Mouse (Mus musculus) mesoderm, embryonic 11.5 days (tissue): ENCODE measurements around the gene Prss21.
"Not testable (repeated sequence)": the region's sequence is repeated elsewhere in the genome, so short reads cannot be mapped to it uniquely, and the experiment has no call there.

Source experiments
- DNase-seq: peaks from one replicate; pipeline ENCODE4 v3.0.0-alpha.2; 2012; ENCODE audit warnings: low read depth, low spot score

The Prss21 gene

DNA sequence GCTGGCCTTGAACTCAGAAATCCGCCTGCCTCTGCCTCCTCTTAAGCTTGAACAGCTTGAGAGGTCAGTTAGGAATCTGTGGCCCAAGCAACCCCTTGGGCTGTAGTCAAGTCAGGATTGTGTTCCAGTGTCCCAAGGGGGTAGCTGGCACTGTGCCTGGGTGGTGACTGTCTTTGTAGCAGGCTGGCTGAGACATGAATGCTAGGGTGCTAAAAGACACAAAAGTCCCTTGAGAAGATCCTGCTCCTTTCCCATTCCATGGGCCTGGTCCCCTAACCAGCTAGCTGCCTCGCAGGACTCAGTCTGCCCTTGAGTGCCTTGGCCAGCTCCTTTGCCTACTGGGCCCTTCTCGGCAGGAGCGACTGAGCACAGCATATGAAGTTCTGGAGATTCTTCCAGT lies 4.9 kb upstream of the Prss21 start:
- no peak for DNase-seq

DNA sequence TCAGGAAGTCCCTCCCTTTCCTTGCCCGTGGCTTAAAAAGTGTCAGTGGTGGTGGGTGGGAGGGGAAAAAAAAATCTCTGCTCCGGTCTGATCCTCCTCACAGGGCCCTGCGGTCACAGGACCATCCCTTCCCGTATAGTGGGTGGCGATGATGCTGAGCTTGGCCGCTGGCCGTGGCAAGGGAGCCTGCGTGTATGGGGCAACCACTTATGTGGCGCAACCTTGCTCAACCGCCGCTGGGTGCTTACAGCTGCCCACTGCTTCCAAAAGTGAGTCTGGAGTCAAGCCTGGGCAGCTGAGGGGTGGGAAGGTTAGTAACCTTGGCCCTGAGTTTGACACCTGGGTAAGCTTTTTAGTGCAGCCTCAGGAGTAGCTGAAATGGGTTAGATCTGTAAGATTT lies 657 bp downstream of the Prss21 start:
- no peak for DNase-seq

DNA sequence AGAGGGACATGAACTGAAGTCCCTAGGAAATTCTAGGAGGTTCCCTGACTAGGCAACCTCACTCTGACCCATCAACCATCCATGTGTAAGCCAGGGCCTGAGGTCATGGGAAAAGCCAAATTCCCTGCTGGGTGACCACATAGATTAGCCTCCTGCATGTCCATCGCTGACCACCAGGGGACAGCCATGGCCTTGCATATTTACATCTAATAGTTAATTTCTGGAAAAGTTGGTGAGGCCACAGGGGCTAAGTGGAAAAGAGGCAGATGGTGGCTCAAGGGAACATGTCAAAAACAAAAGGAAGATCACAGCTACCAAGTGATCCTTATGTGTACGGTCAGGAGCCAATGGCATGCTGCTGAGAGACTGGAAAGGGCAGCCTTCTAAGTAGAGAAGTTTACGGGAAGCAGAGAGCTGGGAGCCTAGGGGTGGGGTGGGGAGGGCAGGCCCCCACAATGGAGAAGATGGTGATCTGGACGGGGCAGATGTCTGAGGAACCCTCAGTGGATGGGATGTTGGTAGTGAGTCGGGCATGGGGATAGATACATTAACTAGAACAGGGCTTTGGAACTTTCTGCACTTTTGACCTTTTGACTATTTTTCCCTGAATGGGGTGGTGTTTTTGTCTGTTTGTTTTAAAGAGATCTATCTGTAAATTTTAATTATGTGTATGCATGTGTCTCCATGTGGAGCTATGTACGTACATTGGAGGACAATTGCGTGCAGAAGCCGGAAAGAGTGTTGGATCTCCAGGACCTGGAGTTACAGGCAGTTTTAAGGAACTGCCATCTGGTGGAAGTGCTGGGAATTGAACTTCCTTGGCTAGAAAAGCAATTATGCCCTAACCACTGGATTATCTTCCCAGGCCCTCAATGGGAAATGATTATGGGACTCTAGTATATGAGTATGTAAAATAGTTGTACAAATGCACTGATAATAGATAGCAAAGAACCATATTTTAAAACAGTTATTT lies 6.3 kb downstream of the Prss21 start:
- peak; percentile 68 for DNase-seq

DNA sequence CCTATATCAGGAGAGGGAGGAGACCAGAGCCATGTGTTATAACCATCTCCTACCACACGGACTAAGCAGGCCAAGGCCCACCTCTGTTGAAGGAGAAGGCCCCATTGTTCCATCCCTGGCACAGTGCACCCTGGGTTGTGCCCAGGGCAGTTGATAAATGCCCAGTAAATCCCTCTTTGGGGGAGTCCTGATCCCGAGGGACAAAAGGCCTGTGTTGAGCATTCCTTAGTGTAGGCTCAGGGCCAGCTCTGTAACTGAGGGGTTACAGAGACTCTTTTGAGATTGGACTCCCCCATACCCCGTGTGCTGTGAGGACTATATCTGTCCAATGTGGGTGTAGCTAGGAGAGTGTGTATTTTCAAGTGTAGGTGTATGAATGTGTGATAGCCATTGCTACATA lies 8.9 kb downstream of the Prss21 start:
- DNase-seq = no peak

DNA sequence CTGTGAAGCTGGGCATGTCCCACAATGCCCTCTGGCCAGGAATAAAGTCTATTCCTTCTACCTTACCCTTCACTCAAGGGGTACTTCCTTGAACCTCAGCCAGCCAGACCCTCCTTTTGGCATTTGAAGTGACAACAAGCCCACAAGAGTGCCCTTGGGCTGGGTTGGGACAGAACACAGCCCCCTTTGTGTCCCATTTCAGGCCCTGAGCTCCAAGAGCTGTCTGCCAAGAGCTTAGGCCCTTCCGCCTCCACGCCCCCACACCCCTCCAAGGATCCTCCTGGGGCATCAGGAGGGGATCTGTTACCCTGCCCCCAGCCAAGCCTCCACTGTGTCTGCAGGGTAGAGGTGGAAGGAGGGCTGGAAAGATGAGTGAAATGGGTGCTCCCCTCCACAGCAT lies 9.3 kb downstream of the Prss21 start:
- no peak for DNase-seq

DNA sequence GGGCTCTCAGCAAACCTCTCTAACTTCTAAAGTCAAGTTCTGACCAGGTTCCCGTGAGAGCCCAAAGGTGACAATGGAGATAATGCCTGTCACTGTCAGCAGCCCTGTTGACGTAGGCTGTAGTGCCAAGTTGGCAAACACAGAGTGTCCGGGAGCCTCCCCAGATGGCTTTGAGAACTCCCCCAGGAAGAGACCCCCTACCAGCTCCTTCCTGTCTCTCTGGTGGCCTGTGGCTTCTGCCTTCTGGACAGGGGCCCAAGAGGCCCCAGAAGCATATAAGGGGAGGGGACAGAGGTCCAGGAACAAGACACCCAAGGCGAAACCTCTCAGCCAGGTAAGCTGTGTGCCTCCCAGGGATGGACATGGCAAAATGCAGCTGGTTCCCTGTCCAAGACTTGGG lies 12.7 kb downstream of the Prss21 start, which contains the start of the genes Dcpp1 and Dcpp2:
Gene Dcpp1, plus strand, starts transcription at position 301 of the 400 bp plus-strand sequence.
Gene Dcpp2, plus strand, starts transcription at position 305 of the 400 bp plus-strand sequence.
- not testable (repeated sequence) for DNase-seq

DNA sequence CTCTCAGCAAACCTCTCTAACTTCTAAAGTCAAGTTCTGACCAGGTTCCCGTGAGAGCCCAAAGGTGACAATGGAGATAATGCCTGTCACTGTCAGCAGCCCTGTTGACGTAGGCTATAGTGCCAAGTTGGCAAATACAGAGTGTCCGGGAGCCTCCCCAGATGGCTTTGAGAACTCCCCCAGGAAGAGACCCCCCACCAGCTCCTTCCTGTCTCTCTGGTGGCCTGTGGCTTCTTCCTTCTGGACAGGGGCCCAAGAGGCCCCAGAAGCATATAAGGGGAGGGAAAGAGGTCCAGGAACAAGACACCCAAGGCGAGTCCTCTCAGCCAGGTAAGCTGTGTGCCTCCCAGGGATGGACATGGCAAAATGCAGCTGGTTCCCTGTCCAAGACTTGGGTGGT lies 49.3 kb downstream of the Prss21 start, which contains the start of gene Dcpp3:
Gene Dcpp3, plus strand, starts transcription at position 301 of the 400 bp plus-strand sequence.
- DNase-seq = not testable (repeated sequence)
